Mouse (Mus musculus) gastrocnemius, postnatal 14 days (tissue): Measurements from ENCODE around the gene Olfr1441. TPM values are rescaled to one million over a fixed set of nuclear protein-coding genes. Genes with fewer than 3 reads are reported as not detected.
A peak's percentile ranks its signal among the peaks of the same experiment; 100 is the strongest.

Experiments used
- DNase-seq: peaks from one replicate; pipeline ENCODE4 v3.0.0; 2021; ENCODE audit warnings: mixed read lengths
- intact Hi-C: fragments of 180-260 bp; cut with DNase I; formaldehyde crosslinking; loops from one replicate; pipeline ENCODE4 v1.15.1; 2025; ENCODE audit warnings: low total_unique reads
- long read RNA-seq, 2 experiments: library from polyadenylated mRNA; stranded (forward); transcript quantifications; one replicate each; pipeline ENCODE4 v2.0.0; 2021
- total RNA-seq, 2 experiments: library from RNA; stranded (reverse); gene quantifications; 2 replicates each; pipeline ENCODE4 v1.2.3; 2021

Olfr1441 gene
- not detected for total RNA-seq
- long read RNA-seq, experiment 1: 0 reads
- long read RNA-seq, experiment 2: 0 reads

DNA sequence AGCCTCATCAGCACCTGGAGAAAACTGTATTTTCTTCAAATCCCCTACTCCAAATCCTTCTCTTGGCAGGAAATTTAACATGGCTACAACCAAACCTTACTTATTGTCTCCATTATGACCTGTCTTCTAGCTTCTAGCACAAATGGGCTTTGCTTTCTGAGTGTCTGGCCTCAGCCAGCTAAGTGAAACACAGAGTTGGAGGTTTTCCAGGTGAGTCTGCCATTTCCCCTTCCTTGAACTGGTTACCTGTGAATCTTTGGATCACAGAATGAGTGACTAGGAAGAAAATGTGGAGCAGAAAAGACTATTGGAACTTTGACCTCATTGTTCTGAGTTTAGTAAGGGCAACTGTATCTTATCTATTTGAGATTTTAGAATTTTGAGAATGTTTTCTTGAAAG, at the start of gene Olfr1441:
Gene Olfr1441 (plus strand): TSS at position 73 of the 400 bp plus-strand sequence.
- intact Hi-C loops: no loop called here
- no peak for DNase-seq

DNA sequence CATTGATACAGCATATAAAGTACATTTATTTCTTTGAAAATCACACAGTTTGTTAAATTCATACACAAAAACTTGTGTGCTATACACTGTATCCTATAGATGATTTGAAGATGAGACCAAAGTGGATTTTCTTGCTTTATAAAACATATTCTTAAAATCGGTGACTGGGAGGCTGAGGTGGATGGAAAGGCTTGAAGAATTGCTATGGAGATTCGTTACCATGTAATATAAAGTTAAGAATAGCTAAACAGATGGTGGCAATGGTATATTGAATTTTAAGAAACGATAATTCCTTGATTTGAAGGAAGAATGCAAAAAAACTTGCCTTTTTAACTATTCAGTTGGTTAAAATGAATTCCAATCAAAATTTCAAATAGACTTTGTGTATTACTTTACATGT, 44.2 kb upstream of the Olfr1441 start:
- intact Hi-C loops: no loop called here
- DNase-seq: no peak

DNA sequence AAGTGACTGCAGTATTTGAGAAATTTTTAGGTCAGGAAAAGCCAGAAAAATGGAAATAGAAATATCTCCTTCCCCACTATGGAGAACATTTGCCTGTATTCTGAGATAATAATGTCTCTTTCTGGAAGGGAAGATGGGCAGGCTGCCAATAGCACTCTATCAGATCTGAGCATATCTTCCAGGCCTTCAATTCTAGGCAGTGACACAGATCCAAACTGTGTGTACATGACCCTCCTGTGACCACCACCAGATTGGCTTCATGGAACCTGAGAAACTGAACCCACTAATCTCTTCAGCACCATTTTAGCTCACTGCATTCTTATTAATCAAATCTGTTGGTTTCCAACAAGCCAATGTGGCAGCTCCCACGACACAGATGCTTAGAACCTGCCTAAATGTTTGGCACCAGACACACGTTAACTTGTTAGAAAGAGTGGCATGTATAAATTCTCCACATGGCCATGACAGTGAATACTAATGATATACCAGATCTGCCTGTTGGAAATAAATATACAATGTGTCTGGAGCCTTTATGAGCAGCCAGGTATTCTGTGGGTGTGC, 42.7 kb upstream of the Olfr1441 start:
- intact Hi-C loops: no loop called here
- no peak for DNase-seq

DNA sequence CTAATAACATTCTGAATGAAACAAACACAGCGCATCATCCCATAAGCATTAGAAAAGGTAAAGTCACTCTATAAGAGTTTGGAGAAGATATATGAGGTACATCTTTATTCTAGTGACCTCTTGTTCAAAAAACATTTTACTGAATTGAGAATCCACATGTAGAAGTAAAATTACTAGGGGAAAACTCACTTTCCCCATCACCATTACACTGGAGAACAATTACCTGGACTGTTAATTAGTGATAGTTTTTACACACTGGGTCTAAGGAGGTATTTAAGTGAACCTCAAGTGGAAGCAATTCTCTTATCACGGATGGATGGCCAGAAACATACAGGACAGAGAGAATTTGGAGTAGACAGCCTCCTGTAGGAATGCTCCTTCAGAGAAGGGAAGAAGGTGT, 30.3 kb upstream of the Olfr1441 start, which contains the start of gene Olfr1440:
Gene Olfr1440 (plus strand): TSS at position 301 of the 400 bp plus-strand sequence.
- intact Hi-C loops: no loop called here
- no peak for DNase-seq

DNA sequence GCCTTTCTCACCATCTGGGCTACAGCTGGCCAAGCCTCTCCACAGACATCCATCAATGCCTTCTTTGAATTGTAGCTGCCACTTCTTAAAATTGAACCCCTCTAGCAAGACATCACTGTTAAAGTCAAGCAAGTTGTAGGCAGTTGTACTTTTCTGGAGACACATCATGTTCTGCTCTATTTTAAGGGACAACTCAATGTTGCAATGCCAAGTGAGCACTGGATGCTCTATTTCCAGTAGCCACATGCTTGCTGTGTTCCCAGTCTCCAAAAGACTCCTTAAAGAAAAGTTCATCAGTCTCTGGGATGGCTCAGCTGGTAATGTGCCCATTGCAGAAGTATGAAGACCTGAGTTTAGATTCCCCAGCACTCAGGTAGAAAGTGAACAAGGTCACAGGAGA, 3.5 kb upstream of the Olfr1441 start:
- intact Hi-C loops: no loop called here
- no peak for DNase-seq

DNA sequence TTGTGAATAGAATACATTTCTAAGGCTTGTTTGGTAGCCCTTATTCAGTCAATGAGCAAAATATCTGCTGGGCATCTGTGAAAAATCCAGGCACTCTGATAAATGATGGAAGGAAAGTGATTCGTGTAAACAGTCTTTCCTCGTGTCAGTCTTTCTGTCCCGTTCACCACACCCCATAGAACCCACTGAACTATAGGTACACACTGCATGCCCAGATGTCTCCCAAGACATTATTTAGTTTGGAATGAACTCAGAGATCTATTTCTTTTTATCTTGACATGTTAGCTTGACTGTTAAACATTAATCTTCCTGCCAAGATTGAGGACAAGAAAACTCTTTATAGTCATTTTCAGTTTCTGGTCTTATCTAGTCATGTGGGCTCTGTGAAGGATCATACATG, 1.1 kb downstream of the Olfr1441 start:
- DNase-seq: no peak
- intact Hi-C loops: no loop called here

DNA sequence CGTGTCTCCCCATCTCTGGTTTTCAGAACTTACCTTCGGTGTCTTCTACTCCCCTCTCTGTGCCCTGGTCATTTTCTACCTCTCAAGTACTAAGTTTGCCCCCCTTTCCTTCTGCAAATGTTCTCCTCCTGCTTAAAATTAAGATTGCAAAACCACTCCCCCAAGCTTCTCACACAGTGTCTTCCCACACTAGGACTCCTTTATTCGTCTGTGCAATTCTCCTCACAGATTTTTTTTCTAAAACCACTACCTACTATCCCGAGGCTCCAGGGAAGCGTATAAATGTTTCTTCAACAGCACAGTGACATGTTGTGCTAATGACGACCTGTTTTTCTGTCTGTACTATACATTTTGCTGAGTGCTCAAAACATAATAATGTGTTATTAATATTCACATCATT, 3.3 kb downstream of the Olfr1441 start:
- intact Hi-C loops: no loop called here
- DNase-seq: no peak

DNA sequence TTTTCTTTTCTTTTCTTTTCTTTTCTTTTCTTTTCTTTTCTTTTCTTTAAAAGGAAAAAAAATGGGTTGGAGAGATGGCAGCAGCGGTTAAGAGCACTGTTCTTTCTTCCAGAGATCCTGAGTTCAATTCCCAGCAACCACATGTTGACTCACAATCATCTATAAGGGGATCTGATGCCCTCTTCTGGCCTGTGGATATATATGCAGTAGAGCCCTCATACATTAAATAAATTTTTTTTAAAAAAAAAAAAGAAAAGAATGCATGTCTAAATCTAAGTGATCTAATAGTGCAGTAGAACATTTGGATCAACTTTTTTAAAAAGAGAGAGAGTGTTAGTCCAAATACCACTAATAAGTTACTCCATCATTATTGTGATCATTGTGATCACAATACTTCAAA, 4.4 kb downstream of the Olfr1441 start:
- DNase-seq: no peak
- intact Hi-C loops: no loop called here

DNA sequence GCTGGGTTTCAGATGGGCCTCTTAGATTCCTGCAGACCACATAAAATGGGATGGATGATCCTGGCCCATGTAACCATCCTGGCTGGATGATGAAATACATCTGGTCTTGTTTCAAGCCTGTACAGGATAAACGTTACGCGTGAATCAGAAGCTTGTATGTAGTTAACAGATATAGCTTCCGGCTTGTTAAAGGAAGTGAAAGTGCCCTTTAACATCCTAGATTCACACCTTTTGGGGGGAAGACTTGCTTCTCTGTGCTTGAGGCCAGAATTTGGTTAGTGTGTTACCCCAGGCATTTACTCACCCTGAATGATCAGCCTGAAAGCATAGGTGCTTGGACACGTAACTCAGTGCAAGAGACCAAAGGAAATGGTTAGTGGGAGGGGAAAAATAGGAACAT, 9.9 kb downstream of the Olfr1441 start:
- no peak for DNase-seq
- intact Hi-C loops: no loop called here

DNA sequence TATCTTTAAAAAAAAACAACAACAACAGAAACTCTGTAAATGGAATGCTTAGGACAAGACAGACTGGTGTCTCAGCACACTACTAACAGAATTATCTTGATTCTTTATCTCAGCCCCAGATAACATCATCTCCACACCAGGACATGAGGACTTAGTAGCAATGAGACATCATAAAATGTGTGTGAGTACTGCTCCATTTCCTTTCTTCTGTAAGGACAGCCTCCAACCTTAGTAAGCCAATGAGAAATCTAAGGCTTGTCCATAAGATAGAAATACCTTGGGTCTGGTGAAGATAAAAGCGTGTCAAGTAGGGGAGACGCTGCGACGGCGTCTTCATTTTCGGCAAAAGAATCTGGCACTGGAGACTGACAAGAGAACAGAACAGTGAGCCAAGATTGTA, 10.4 kb downstream of the Olfr1441 start, which contains the start of gene Pfpl:
Gene Pfpl (plus strand): TSS at position 301 of the 400 bp plus-strand sequence.
- intact Hi-C loops: no loop called here
- DNase-seq: no peak

DNA sequence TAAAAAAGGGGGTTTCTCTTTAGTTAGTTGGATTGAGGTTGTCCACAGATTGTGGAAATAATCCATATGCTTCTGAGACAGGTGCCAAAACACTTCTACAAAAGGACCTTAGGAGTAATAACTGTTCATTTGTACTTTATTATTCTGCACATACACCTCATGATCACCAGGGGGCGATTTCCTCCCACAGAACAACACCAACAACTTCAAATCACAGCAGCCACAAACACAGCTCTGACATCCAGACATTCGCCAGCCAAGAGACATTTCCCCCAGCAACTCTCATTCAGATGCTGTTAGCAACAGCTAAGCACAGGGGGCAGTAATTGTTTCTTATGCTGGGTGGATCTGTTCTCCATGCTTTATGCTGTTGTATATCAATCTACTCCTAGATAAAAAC, 15.8 kb downstream of the Olfr1441 start:
- peak; percentile 26 for DNase-seq
- intact Hi-C loops: no loop called here

DNA sequence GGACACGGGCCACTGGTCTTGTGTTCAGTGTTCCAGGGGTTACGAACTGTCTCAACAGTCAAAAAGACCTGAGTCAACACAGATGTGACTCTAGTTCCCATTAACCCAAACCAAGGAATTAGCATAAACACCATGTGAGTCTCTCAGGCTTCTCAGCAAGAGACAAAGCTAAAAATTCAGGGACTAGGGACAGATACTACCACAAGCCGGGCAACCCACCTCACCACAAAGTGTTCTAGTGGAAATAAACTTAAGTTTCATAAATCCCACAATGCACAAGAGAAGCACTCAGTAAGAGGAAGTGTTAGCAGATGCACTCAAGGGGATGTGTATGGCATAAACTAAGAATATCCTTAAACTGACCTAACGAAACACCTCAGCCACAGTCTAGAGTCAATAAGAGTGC, 17.8 kb downstream of the Olfr1441 start:
- intact Hi-C loops: no loop called here
- no peak for DNase-seq

DNA sequence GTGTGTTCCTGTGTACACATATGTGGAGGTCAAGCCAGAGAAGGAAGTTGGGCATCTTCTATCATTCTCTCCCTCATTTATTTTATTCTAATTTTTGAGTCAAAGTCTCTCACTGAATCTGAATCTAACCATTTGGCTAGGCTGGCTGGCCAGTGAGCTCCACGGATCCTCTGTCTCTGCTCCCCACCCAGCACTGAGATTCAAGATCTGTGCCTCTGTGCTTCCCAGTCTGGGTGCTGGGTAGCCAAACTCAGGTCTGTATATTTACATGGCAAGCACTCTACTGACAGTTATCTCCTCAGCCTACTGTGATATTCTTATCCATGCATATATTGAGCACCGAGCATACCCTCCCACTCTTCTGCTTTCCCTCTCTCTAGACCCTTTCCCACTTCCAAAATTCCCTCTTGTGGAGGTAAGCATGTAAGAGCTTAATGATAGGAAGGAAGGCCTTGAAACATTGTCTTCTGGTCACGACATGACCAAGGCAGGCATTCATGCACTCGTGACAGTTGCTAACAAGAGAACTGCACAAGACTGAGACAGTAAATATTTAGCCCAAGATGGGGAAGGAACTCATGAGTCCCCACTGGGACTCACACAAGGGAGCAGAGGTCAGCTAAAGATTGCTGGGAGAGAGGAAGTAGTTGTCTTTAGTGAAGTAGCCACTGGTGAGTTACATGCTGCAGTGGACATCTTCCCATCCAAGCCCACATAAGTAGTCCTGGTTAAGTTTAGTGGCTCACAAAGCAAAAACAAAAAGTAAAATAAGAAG, 18.7 kb downstream of the Olfr1441 start:
- intact Hi-C loops: no loop called here
- DNase-seq: no peak

DNA sequence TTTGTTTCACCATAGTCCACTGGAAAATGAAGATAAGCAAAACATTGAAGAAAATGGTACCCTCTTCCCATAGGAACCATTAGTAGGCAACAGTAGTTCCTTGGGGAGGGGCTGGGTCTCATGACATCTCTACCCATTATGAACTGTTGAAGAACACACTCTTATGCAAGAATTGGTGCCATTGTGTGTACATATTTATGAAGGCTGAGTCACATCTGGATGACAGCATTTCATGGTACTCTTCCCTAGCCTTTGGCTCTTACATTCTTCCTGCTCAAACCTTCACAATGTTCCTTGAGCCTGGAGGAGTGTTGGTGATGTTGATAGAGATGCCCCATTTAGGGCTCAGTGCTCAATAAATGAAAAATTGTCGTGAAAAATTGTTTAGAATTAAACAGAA, 22.3 kb downstream of the Olfr1441 start:
- intact Hi-C loops: no loop called here
- no peak for DNase-seq

DNA sequence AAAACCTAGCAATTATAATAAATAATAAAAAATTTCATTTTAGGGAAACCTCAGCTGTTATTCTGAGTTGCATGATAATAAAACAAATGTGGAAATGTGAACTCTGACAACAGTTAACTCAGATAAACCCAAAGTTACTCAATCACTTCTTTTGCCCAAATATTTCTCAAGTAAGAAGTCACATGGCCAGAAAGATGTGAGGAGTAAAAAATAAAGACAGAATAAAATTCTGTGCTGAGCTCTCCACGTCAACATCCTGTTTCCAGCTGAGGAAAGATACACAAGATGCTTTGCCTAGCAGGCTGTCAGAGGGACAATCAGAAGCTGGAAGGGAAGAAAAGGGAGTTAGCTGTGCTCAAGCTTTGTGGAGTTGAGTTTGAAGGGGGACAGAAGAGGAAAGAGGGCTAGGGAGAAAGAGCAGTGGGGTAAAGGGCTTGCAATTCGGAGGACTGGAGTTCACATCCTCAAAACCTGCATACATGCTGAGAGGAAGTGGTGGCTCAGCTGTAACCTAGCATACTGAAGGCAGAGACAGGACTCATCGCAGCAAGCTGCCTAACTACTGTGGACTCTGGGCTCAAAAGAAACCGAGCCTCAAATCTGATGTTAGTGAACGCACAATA, 23.0 kb downstream of the Olfr1441 start:
- DNase-seq: no peak
- intact Hi-C loops: no loop called here

DNA sequence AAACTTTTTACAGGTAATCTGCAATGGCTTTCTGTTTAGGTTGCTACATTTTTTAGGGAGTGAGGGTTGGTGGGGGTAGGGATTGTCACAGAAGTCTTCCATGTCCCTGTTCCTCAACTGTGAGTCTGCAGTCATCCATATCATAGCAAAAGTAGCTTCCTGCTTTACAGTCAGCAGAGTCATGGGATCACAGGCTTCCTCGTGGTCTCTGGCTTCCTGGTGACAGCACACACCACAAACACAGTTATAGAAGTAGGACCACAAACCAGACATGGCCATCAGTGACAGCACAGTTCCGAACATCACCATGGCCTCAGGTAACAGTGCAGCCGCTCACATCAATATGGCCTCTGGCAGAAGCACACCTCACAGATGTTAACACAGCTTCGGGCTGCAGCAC, 25.3 kb downstream of the Olfr1441 start:
- intact Hi-C loops: no loop called here
- DNase-seq: no peak

DNA sequence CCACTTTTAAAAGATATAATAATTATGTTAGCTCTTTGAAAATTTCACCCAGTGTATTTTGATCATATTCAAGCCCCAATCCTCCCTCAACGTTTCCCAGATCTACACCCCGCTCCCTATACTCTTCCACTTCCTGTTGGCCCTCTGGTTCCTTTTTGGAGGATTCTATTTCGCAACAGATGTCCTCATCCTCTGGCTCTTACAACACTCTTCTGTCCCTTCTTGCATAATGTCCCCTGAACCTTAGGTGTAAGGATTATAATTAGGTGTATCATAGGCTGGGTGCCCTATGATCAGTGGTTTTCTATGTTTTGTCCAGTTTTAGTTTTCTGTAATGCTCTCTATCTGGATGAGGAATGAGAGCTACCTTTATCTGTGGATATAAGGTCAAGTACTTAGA, 27.8 kb downstream of the Olfr1441 start:
- intact Hi-C loops: no loop called here
- DNase-seq: no peak

DNA sequence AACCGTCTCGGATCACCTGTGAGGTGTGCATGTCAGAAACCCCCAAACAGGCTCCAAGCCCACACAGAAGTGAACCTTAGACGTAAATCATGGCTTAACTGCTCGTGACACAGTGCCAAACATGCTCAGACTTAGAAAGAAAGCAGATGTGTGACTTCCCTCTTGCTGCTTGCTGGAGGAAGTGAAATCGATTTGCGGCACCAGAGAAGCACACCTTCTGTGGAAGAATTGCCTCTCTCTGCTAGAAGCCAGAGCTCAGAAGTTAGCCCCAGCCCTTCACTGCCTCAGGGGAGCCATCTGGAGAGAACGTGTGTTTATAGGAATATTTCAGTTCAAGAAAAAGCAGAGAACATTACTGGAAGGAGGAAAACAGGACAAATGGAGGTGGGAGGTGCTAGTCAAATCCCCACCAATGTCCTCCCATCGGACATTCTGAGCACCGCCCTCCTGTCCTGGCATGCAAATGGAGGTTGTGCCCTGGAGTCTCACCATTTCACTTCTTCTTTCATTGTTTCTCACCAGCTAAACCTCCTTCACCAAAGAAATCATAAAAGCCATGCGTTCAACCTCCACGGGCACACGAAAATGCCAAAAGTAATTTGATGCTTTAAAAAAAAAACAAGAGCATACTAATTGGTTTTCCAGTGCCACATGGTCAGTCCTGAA, 40.3 kb downstream of the Olfr1441 start:
- no peak for DNase-seq
- intact Hi-C loops: no loop called here

DNA sequence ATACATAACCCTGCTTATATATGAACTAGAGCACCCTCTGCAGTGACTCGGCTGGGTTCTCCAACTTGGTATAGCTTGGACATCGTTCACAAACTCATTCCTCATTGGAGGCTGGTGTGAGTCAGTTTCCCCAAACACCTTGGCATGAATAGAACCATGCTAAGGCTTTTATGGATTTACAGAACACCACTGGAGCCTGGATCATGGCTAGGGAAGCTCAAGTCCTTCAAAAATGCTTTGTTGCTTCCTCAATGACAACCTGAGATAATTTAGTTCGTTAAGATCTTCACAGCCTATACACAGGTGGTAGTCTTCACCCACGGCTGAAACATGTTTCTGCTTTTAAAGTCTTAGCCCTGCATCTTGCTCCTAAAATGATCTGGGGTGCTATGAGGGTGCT, 42.3 kb downstream of the Olfr1441 start:
- no peak for DNase-seq
- intact Hi-C loops: no loop called here
